Comparison of ENCODE assay signal across 7 mouse cellular contexts in the genomic region with DNA sequence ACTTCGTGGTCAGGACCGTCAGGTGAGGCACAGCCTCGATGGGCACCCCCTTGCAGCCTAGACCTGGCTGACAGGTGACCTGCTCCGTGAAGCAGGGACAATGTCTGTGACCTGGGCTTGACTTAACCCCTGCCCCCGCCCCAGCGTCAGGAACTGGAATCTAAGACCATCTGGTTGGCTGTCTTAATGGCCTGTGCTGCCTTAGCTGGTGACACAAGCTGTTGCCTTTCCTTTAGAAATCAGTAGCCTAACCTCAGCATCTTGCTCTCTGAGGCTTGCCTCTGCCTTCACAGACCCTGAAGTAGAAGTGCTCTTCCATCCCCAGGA. TPM values are rescaled to one million over a fixed set of nuclear protein-coding genes. Genes with fewer than 3 reads are reported as not detected.
DNase-seq lines count a peak whose midpoint lies in the region; ATAC-seq and TF ChIP-seq lines count a peak whose summit lies in the region.

No protein-coding gene starts in this region.

- H3K36me3 ChIP-seq in liver, adult 2 months (ENCODE audit: control insufficient read depth, insufficient read depth, low read length), result no peaks in the 10 kb centered on the region
- H3K36me3 ChIP-seq in embryonic facial prominence, embryonic 14.5 days (ENCODE audit: control insufficient read depth, insufficient read depth, low read length), result no peaks in the 10 kb centered on the region
- no peaks in the 10 kb centered on the region for H3K36me3 ChIP-seq in limb, embryonic 12.5 days

- TF ChIP-seq POLR2A in liver, adult 2 months (IDR thresholded peaks at IDR 0.05; ENCODE audit: extremely low read depth, insufficient read depth, low read length), result no peak
- no peak for TF ChIP-seq POLR2A in olfactory bulb, adult 2 months (IDR thresholded peaks at IDR 0.05; ENCODE audit: insufficient read depth, low read depth, low read length)

- H3K9me3 ChIP-seq in embryonic facial prominence, embryonic 14.5 days (ENCODE audit: control insufficient read depth, low read length), result no peaks in the 10 kb centered on the region
- H3K9me3 ChIP-seq in limb, embryonic 12.5 days, result no peaks in the 10 kb centered on the region

- peak overlapping the region; percentile 43 for H3K27ac ChIP-seq in liver, adult 2 months (replicated peaks; ENCODE audit: insufficient read depth, low read depth, low read length)
- peak overlapping the region; percentile 89 for H3K27ac ChIP-seq in embryonic facial prominence, embryonic 14.5 days (replicated peaks; ENCODE audit: low read depth, low read length)
- peak overlapping the region; percentile 74 for H3K27ac ChIP-seq in limb, embryonic 12.5 days
- peak overlapping the region; percentile 83 for H3K27ac ChIP-seq in olfactory bulb, adult 2 months (ENCODE audit: insufficient read depth, low read depth, low read length)

- peaks cover 3% of the 10 kb centered on the region; the same call in 1 of the 2 replicates for H3K79me2 ChIP-seq in liver, adult 2 months (ENCODE audit: control insufficient read depth, insufficient read depth, low read length)

- H3K4me2 ChIP-seq in embryonic facial prominence, embryonic 14.5 days (ENCODE audit: low read depth, low read length), result peak overlapping the region; percentile 95
- peak overlapping the region; percentile 81 for H3K4me2 ChIP-seq in limb, embryonic 12.5 days

- ATAC-seq in activated CD4-positive, CD25-positive, alpha-beta regulatory T cell, adult 4 months, result peak; percentile 17
- no peak for ATAC-seq in embryonic facial prominence, embryonic 14.5 days (ENCODE audit: low read depth)
- no peak for ATAC-seq in limb, embryonic 12.5 days (ENCODE audit: insufficient number of reproducible peaks, insufficient read depth, low FRiP score, low TSS enrichment, low read depth)

- H3K4me1 ChIP-seq in liver, adult 2 months (ENCODE audit: control insufficient read depth, insufficient read depth, low read length), result peaks cover 8% of the 10 kb centered on the region
- H3K4me1 ChIP-seq in embryonic facial prominence, embryonic 14.5 days (ENCODE audit: control insufficient read depth, insufficient read depth, low read length), result peaks cover 6% of the 10 kb centered on the region
- H3K4me1 ChIP-seq in limb, embryonic 12.5 days (replicated peaks), result peaks cover 7% of the 10 kb centered on the region
- H3K4me1 ChIP-seq in olfactory bulb, adult 2 months (ENCODE audit: control insufficient read depth, insufficient read depth, low read length), result peaks cover 3% of the 10 kb centered on the region; the same call in 1 of the 2 replicates

- peak overlapping the region; percentile 68 for H3K4me3 ChIP-seq in liver, adult 2 months (ENCODE audit: insufficient read depth, low read depth, low read length)
- peak overlapping the region; percentile 93 for H3K4me3 ChIP-seq in embryonic facial prominence, embryonic 14.5 days (ENCODE audit: low read depth, low read length)
- peak overlapping the region; percentile 90 for H3K4me3 ChIP-seq in limb, embryonic 12.5 days (replicated peaks)
- H3K4me3 ChIP-seq in olfactory bulb, adult 2 months (ENCODE audit: insufficient read depth, low read depth, low read length), result peak overlapping the region; percentile 95

- DNase-seq in liver, adult 2 months (ENCODE audit: extremely low read depth, low read depth, low spot score), result no peak
- no peak for DNase-seq in liver
- peak; percentile 8 for DNase-seq in embryonic facial prominence, embryonic 14.5 days (ENCODE audit: low spot score)
- DNase-seq in adrenal gland, adult 18-20 months (ENCODE audit: low spot score in 2 of 2), result no peak

- 2% methylated on average over 6 of the region's 6 CpGs for WGBS in liver, adult 2 months
- 0% methylated on average over 5 of the region's 6 CpGs for whole genome bisulfite sequencing in embryonic facial prominence, embryonic 14.5 days
- WGBS in limb, embryonic 12.5 days, result under 1% methylated on average over 6 of the region's 6 CpGs
- WGBS in olfactory bulb, adult 2 months, result 0% methylated on average over 6 of the region's 6 CpGs

- H3K27me3 ChIP-seq in liver, adult 2 months (ENCODE audit: control insufficient read depth, insufficient read depth, low read length), result no peaks in the 10 kb centered on the region
- no peaks in the 10 kb centered on the region for H3K27me3 ChIP-seq in embryonic facial prominence, embryonic 14.5 days (replicated peaks; ENCODE audit: control insufficient read depth, insufficient read depth, low read length)
- H3K27me3 ChIP-seq in limb, embryonic 12.5 days, result no peaks in the 10 kb centered on the region

- TF ChIP-seq CTCF in liver, adult 2 months (IDR thresholded peaks at IDR 0.05; ENCODE audit: low read depth, low read length), result no peak
- no peak for TF ChIP-seq CTCF in olfactory bulb, adult 2 months (IDR thresholded peaks at IDR 0.05; ENCODE audit: insufficient read depth, low read depth, low read length)

- peak overlapping the region; percentile 87 for H3K9ac ChIP-seq in liver, adult 2 months (ENCODE audit: low read depth, low read length)
- peak overlapping the region; percentile 91 for H3K9ac ChIP-seq in embryonic facial prominence, embryonic 14.5 days (ENCODE audit: low read depth, low read length)
- peak overlapping the region; percentile 80 for H3K9ac ChIP-seq in limb, embryonic 12.5 days (replicated peaks)

RNA-seq across cellular contexts. Expression of a gene that starts 0.8 kb away (rescaled TPM):
- total RNA-seq in liver, adult 2 months (2014; rRNA removed), result 11.0 and 12.4 TPM in 2 replicates
- polyA plus RNA-seq in liver, adult 2 months (2012; rRNA removed), result 8.1 and 11.1 TPM in 2 replicates
- polyA plus RNA-seq in activated CD4-positive, CD25-positive, alpha-beta regulatory T cell, adult 4 months (2017; shearing (Covaris generic)), result 1 to 10 TPM; 2.2 to 3.4 TPM
- 27.9 and 29.3 TPM in 2 replicates for polyA plus RNA-seq in embryonic facial prominence, embryonic 14.5 days (2014; fragmentation: Nextera tagmentation; extraction: Ambion mirVana)
- 16.7 and 18.9 TPM in 2 replicates for polyA plus RNA-seq in limb, embryonic 12.5 days (2016; fragmentation: Nextera tagmentation; extraction: Ambion mirVana)
- polyA plus RNA-seq in olfactory bulb, adult 2 months (2012; ENCODE audit: insufficient read depth, insufficient read length, low replicate concordance, missing spikeins), result not detected in 2 replicates
- total RNA-seq in adrenal gland, adult 18-20 months (2021), result 10 to 100 TPM; 19.0 to 28.0 TPM
